Mouse (Mus musculus) MEL (cell line): ENCODE data around the gene Slc25a43.

Experiments used
- CHD2 ChIP-seq: IDR thresholded peaks from 2 replicates; pipeline ENCODE4 v1.6.1; 2011; ENCODE audit warnings: low read length, improper control_type of control experiment
- CTCF ChIP-seq, 3 experiments: IDR thresholded peaks in 2 of 3; conservative IDR thresholded peaks in 1 of 3; 2 replicates each; pipeline ENCODE4 v1.5.1; 2011 to 2012; ENCODE audit warnings: low read length in 3 of 3, low read depth in 2 of 3, mild to moderate bottlenecking in 2 of 3, improper control_type of control experiment in 1 of 3, inconsistent platforms in 1 of 3, mixed read lengths in 1 of 3, moderate library complexity in 1 of 3; ENCODE audit not compliant: control insufficient read depth in 1 of 3, insufficient read depth in 1 of 3, poor library complexity in 1 of 3, severe bottlenecking in 1 of 3
- GATA1 ChIP-seq: IDR thresholded peaks from 2 replicates; pipeline ENCODE4 v1.6.1; 2011; ENCODE audit warnings: low read depth, low read length, improper control_type of control experiment
- MEF2A ChIP-seq: IDR thresholded peaks from 2 replicates; pipeline ENCODE4 v1.6.1; 2014; ENCODE audit warnings: low read depth, mild to moderate bottlenecking, inconsistent platforms, low read length, improper control_type of control experiment; ENCODE audit not compliant: poor library complexity, insufficient replicate concordance, severe bottlenecking; ENCODE audit errors: extremely low read depth
- POLR2A ChIP-seq, 2 experiments: IDR thresholded peaks; 2 replicates each; pipeline ENCODE4 v1.6.1; 2011 to 2012; ENCODE audit warnings: low read length in 2 of 2, mild to moderate bottlenecking in 2 of 2, control low read depth in 1 of 2, improper control_type of control experiment in 1 of 2, low read depth in 1 of 2, moderate library complexity in 1 of 2; ENCODE audit not compliant: control insufficient read depth in 1 of 2, insufficient read depth in 1 of 2, poor library complexity in 1 of 2
- POLR2AphosphoS2 ChIP-seq: IDR thresholded peaks from 2 replicates; pipeline ENCODE4 v1.6.1; 2011; ENCODE audit warnings: low read length, improper control_type of control experiment
- SIN3A ChIP-seq: IDR thresholded peaks from 2 replicates; pipeline ENCODE4 v1.6.1; 2012; ENCODE audit warnings: low read length, improper control_type of control experiment, inconsistent platforms
- TAL1 ChIP-seq: IDR thresholded peaks from 2 replicates; pipeline ENCODE4 v1.6.1; 2012; ENCODE audit warnings: mild to moderate bottlenecking, inconsistent platforms, low read length, moderate library complexity, mixed read lengths
- TCF12 ChIP-seq: IDR thresholded peaks from 2 replicates; pipeline ENCODE4 v1.6.1; 2014; ENCODE audit warnings: low read depth, mild to moderate bottlenecking, inconsistent platforms, low read length, improper control_type of control experiment, moderate library complexity
- ZKSCAN1 ChIP-seq: IDR thresholded peaks from 2 replicates; pipeline ENCODE4 v1.6.1; 2012; ENCODE audit warnings: low read depth, mild to moderate bottlenecking, inconsistent platforms, low read length, improper control_type of control experiment, moderate library complexity

- TF ChIP-seq TAL1, result no peak
- no peak for TF ChIP-seq POLR2AphosphoS2
- no peak for TF ChIP-seq ZKSCAN1
- TF ChIP-seq TCF12, result no peak
- TF ChIP-seq CTCF (IDR thresholded peaks at IDR 0.05 in 2 of 3, conservative IDR thresholded peaks at IDR 0.05 in 1 of 3; ENCODE audit: control insufficient read depth in 1 of 3, insufficient read depth in 1 of 3, low read depth in 2 of 3, low read length in 3 of 3, poor library complexity in 1 of 3, severe bottlenecking in 1 of 3), result no peak
- TF ChIP-seq GATA1, result peak; percentile 42; the same call in 1 of the 2 replicates
- no peak for TF ChIP-seq MEF2A
- TF ChIP-seq POLR2A (IDR thresholded peaks at IDR 0.05; ENCODE audit: control insufficient read depth in 1 of 2, insufficient read depth in 1 of 2, low read depth in 1 of 2, low read length in 2 of 2, poor library complexity in 1 of 2), result no peak
- no peak for TF ChIP-seq CHD2
- TF ChIP-seq SIN3A, result no peak
These were observed 19.4 kb downstream of the Slc25a43 start for GRCm38 (mm10) chrX:36762894-36763293.
